Mouse (Mus musculus): ENCODE results near the gene Gm20765. TPM values are rescaled to one million over a fixed set of nuclear protein-coding genes. Genes with fewer than 3 reads are reported as not detected.
A peak's percentile ranks its signal among the peaks of the same experiment; 100 is the strongest.
"Not testable (repeated sequence)": the region's sequence is repeated elsewhere in the genome, so short reads cannot be mapped to it uniquely, and the experiment has no call there.

Gene Gm20765
- not detected for total RNA-seq (2021)
- long read RNA-seq, experiment 1 = 0 reads
- long read RNA-seq, experiment 2 = 0 reads

DNA sequence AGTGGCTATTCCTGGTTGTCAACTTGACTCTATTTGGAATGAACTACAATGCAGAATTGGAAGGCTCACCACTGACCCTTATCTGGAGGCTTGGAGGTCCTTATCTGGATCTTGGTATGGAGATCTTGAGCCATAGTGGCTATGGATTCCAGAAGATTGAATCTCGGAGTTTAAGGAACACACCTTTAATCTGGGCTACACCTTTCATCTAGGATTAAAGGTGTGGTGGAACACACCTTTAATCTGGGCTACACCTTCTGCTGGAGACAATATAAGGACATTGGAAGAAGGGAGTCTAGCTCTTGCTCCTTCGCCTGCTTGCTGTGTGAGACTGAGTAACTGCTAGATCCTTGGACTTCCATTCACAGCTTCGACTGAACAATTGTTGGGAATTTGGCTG lies at the start of gene Gm20765:
Gene Gm20765 (plus strand): TSS at position 301 of the 400 bp plus-strand sequence.
- DNase-seq (ENCODE audit: low spot score in 2 of 2) = not testable (repeated sequence)

- not testable (repeated sequence) for DNase-seq (ENCODE audit: low spot score in 2 of 2)
Measured at GRCm38 (mm10) chr10:104142687-104143086, 42.6 kb upstream of the Gm20765 start, which contains the start of gene Gm21293. Gm21293 (plus strand) TSS chr10:104142987.

- DNase-seq (ENCODE audit: low spot score in 2 of 2) = not testable (repeated sequence)
Measured at GRCm38 (mm10) chr10:104151197-104151596, 34.1 kb upstream of the Gm20765 start, which contains the start of gene Gm6763. Gm6763 (plus strand) TSS chr10:104151497.

- not testable (repeated sequence) for DNase-seq (ENCODE audit: low spot score in 2 of 2)
Measured at GRCm38 (mm10) chr10:104159706-104160105, 25.6 kb upstream of the Gm20765 start, which contains the start of gene Gm8764. Gm8764 (plus strand) TSS chr10:104160006.

DNA sequence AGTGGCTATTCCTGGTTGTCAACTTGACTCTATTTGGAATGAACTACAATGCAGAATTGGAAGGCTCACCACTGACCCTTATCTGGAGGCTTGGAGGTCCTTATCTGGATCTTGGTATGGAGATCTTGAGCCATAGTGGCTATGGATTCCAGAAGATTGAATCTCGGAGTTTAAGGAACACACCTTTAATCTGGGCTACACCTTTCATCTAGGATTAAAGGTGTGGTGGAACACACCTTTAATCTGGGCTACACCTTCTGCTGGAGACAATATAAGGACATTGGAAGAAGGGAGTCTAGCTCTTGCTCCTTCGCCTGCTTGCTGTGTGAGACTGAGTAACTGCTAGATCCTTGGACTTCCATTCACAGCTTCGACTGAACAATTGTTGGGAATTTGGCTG lies 17.1 kb upstream of the Gm20765 start, which contains the start of gene Gm21304:
Gene Gm21304 (plus strand): TSS at position 301 of the 400 bp plus-strand sequence.
- not testable (repeated sequence) for DNase-seq (ENCODE audit: low spot score in 2 of 2)

DNA sequence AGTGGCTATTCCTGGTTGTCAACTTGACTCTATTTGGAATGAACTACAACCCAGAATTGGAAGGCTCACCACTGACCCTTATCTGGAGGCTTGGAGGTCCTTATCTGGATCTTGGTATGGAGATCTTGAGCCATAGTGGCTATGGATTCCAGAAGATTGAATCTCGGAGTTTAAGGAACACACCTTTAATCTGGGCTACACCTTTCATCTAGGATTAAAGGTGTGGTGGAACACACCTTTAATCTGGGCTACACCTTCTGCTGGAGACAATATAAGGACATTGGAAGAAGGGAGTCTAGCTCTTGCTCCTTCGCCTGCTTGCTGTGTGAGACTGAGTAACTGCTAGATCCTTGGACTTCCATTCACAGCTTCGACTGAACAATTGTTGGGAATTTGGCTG lies 8.6 kb upstream of the Gm20765 start, which contains the start of gene Gm21312:
Gene Gm21312 (plus strand): TSS at position 301 of the 400 bp plus-strand sequence.
- not testable (repeated sequence) for DNase-seq (ENCODE audit: low spot score in 2 of 2)

DNA sequence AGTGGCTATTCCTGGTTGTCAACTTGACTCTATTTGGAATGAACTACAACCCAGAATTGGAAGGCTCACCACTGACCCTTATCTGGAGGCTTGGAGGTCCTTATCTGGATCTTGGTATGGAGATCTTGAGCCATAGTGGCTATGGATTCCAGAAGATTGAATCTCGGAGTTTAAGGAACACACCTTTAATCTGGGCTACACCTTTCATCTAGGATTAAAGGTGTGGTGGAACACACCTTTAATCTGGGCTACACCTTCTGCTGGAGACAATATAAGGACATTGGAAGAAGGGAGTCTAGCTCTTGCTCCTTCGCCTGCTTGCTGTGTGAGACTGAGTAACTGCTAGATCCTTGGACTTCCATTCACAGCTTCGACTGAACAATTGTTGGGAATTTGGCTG lies 8.4 kb downstream of the Gm20765 start, which contains the start of gene Gm4340:
Gene Gm4340 (plus strand): TSS at position 301 of the 400 bp plus-strand sequence.
- not testable (repeated sequence) for DNase-seq (ENCODE audit: low spot score in 2 of 2)

- no peak for DNase-seq (ENCODE audit: low spot score in 2 of 2)
Measured at GRCm38 (mm10) chr10:104209655-104210054, 24.3 kb downstream of the Gm20765 start.

DNA sequence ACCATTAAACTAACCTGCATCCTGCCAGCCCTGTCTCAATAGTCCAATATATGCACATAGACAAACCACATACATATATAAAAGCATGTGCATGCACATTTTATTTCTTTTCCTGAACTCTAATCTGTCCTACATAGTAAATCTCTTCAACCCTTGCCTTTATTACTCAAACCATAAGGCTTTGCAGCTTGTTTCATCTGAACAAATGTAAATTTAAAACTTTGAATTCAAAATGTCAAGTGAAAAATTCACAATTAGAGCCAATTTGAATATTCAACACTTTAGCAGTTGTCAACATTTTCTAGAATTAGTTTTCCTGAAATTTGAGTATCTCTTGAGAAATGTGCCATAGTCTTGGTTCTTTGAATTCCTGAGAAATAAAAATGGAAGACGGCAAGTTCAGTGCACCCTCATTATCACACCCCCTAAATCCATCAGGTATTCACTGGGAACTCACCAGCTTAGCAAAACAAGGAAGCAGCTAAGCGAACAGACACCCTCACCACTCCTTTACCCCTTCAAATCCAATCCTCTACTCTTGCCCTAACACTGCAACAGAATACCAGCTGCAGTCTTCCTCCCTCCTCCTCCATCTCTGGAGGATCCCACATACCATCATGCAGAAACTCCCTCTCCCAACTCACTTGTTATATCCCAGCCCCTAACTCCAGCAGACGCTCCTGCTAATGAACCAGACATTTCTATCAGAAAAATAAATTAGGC lies 25.1 kb downstream of the Gm20765 start:
- DNase-seq (ENCODE audit: low spot score in 2 of 2) = peak in 1 of 2 experiments; percentile 6

GRCm38 (mm10) chr10:104214527-104214926 lies 29.2 kb downstream of the Gm20765 start:
- DNase-seq (ENCODE audit: low spot score in 2 of 2) = no peak

DNA sequence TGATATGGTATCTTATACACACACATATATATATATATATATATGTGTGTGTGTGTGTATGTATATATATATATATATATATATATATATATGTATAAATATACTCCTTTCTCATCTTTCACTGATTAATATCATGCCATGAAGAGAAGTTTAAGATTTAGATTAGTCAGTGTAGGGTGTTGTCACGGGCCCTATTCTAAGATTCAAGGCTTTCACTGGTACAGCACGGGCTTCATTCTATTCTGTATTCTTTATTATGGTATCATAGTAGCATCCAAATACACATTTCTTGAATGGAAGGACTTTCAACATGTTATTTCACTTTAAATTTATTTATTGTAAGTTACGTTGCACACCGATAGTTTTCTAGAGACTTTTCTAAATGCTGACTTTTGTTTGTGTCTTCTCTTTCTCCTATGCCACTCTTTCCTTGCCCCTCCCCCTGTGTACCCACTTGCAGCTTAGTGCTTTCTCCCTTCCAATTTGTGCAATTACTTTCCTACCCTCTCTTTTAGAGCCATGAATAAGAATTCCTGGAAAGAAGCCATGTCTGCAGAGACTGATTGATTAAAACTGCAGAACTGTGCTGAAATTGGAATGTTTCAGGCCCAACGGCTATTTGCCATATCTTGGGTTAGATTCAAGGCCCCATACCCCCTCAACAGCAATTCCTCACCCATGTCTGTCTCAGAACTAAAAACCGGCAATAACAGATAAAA lies 35.1 kb downstream of the Gm20765 start:
- DNase-seq (ENCODE audit: low spot score in 2 of 2) = no peak

Other genes with a start within 250 kb of the Gm20765 start
- gene Gm21293, start 42.5 kb upstream of the Gm20765 start, total RNA-seq (2021) = not detected
- gene Gm6763, start 34.0 kb upstream of the Gm20765 start, total RNA-seq (2021) = not detected
- gene Gm8764, start 25.5 kb upstream of the Gm20765 start, total RNA-seq (2021) = not detected
- gene Gm21304, start 17.0 kb upstream of the Gm20765 start, total RNA-seq (2021) = not detected
- gene Gm21312, start 8.5 kb upstream of the Gm20765 start, total RNA-seq (2021) = not detected
- not detected for gene Gm4340, start 8.5 kb downstream of the Gm20765 start, total RNA-seq (2021)

Data from left cerebral cortex, adult 18-20 months (tissue).